Mouse (Mus musculus) 3134 (cell line): ENCODE measurements around the gene Ccdc33.

Source experiments
- DNase-seq: peaks from one replicate; pipeline ENCODE4 v3.0.0-alpha.2; 2011; ENCODE audit warnings: low spot score; ENCODE audit not compliant: insufficient read length; ENCODE audit errors: extremely low read depth

Ccdc33 gene

GRCm38 (mm10) chr9:58015856-58016255, 102.8 kb downstream of the Ccdc33 start:
- DNase-seq, result no peak

GRCm38 (mm10) chr9:58014393-58015160, 104.0 kb downstream of the Ccdc33 start:
- no peak for DNase-seq

DNA sequence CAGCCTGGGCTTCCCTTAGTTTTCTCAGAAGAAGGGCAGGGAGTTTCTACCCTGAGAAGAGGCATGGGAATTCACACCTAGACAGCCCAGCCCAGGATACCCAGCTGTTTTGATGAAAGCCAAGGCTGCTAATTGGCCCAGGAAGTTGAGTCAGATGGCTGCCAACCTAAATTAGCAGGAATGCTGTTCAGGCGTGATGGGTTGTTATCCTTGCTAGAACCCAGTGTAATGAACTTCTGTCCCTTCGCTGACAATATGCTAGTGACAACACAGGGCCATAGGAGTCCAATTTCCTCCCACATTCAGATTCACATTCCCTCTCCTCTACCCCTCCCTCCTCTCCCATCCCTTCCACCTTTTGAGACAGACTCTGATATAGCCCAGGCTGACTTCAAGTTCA, 105.7 kb downstream of the Ccdc33 start:
- DNase-seq, result no peak

- no peak for DNase-seq
Measured at GRCm38 (mm10) chr9:58012486-58012885, 106.1 kb downstream of the Ccdc33 start.

- DNase-seq, result no peak
Measured at GRCm38 (mm10) chr9:58011552-58011951, 107.1 kb downstream of the Ccdc33 start.

DNA sequence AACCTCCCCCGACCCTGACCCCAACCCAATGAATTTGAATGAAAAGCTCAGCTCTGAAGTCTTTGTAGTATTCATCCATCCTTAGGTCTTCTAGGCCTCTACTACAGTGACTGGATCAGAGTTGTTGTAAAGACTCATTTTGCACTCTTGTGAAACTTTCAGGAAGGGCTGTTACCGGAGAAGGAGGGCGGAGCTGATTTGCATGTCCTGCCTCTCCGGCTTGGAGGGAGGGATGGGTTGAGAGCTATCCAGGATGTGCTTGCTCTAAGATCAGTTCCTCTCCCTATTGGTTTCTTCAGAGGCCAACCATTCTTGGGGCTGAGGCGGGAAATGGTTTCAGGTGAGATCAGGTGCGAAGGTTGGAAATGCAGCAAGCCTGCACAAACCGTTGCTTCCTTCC, 107.6 kb downstream of the Ccdc33 start:
- DNase-seq, result no peak

- no peak for DNase-seq
Measured at GRCm38 (mm10) chr9:58009588-58009987, 109.0 kb downstream of the Ccdc33 start.

DNA sequence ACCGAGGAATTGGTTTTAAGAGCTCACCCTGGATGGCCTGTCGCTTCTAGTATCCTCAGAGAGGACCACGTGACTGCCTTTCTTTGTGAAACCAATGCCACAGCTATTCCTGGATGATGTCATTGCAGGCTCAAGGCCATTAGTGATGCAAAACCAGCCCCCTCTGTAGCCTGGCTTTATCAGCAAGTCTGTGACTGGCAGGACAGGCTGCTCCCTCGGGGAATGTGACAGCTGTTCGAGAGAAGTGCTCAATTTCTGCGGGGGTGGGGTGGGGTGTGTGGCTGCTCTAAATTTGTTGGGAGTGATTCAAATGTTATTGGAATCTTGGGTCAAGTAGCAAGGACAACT, 109.6 kb downstream of the Ccdc33 start:
- DNase-seq, result no peak

GRCm38 (mm10) chr9:58008336-58009014, 110.1 kb downstream of the Ccdc33 start:
- DNase-seq, result no peak

- no peak for DNase-seq
Measured at GRCm38 (mm10) chr9:58005753-58006461, 112.7 kb downstream of the Ccdc33 start, which contains the start of gene Cyp11a1. Gene Cyp11a1, plus strand, starts transcription at chr9:58006411.

DNA sequence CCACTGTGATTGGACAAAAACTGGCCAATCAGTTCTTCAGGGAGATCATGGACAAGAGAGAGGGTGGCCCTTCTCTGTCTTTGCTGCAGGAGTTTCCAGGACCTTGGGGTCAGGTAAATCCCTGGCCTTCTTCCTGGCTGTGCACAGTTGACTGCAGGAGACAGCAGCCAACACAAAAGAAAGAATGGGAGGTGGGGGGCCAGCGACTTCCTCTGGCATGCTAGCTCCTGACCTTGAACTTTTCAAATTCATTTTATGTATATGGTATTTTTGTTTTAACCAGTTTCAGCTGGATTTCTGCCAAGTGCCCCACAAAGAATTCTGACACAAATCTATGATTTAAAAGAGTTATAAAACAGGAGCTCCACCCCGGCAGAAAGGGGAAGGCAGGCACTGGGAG, 115.4 kb downstream of the Ccdc33 start:
- no peak for DNase-seq

- no peak for DNase-seq
Measured at GRCm38 (mm10) chr9:57999676-58000075, 118.9 kb downstream of the Ccdc33 start.

- no peak for DNase-seq
Measured at GRCm38 (mm10) chr9:57998685-57999084, 119.9 kb downstream of the Ccdc33 start.

DNA sequence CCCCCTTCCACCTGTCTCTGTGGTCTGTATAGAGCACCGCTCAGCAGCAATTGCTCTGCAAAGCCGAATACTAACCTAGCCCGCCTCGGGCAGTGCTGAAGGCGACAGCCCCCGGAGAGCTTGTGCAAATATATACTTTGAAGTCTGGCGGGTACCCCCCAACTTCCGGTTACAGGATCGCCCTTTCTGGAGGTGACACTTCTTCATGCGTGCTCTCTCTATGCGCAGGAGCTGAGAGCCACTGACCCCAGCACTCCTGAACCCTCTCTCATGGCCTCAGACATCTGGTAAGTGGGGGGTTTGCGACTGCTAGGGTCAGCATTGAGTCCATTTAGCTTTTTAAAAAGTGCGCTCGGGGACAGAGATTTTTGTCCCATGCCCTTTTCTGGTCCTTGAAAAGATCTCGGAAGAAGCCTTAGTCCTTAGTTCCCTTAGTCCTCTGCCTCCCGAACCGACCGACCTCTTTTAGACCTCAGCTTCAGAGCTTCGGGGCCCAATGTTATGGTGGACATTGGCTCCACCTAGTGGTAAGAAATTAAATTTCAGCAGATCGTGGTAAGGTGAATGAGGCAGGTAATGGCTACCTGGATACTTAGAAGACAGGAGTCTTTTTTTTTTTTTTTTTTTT, 120.5 kb downstream of the Ccdc33 start:
- DNase-seq, result no peak

DNA sequence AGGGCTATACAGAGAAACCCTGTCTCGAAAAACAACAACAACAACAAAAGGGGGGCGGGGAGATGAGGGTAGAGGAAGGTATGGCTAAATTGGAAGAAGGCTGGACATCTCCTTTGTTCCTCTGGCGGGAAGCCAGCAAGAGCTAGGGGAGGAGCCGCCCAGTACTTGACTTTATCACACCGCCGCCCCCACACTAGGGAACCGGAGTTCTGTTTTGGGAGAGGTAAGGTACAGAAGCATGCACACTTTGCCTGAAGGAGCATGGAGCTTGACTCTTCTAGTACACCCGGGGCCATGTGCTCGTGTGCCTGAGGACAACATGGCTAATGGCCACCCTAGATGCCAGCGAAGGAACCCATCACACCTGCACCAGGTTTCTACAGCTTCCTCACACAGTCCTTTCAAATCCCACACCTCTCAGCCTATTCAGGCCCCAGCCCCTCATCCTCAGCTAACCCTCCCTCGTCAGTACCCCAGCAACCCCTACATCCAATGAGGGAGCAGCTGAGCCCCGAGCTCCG, 121.1 kb downstream of the Ccdc33 start:
- DNase-seq, result no peak

DNA sequence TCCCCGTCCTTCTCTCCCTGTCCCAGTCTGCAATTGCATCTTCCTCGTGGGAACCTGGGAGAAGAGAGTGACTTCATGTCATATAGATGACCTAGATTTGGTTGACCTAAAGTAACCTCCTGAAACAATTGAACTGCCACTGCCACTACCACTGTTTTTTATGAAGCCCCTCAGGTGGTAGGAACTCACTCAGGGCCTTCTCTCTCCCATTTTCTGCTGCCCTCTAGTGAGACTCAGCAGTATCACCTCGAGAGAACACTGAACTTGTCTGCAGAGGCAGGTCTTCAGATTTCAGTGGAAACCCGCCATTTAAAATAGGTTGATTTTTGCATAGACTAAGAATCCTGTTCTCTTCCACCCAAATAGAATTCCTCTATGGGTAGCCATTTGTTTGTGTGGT, 123.3 kb downstream of the Ccdc33 start:
- DNase-seq, result no peak

GRCm38 (mm10) chr9:57992781-57993591, 125.6 kb downstream of the Ccdc33 start:
- no peak for DNase-seq

- DNase-seq, result no peak
Measured at GRCm38 (mm10) chr9:57992060-57992459, 126.6 kb downstream of the Ccdc33 start.

GRCm38 (mm10) chr9:57990438-57991110, 128.0 kb downstream of the Ccdc33 start:
- DNase-seq, result peak; percentile 38

DNA sequence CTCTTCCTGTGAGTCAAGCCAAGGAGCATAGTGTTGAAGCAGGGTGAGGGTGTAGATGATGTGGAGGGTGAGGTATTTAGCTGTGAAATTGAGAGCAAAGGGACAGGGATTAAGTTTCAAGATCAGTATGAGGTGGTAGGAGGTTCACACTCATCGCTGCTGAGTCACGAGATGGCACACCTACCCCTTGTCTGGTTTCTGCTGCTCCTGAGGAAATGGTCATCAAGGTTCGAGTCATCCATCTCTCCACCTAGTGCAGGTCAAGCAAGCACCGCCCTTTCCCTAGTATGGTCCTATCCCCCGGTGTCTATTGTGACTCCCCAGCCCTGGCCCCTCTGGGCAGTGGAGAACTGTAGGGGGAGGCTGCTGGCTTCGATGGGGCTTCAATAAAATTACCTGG, 129.3 kb downstream of the Ccdc33 start:
- DNase-seq, result no peak
